Mouse (Mus musculus) neural tube, embryonic 10.5 days (tissue): ENCODE results near the gene Srsf5.

Source experiments
- DNase-seq: peaks from one replicate; pipeline ENCODE4 v3.0.0-alpha.2; 2017; ENCODE audit warnings: low spot score; ENCODE audit errors: extremely low spot score

Srsf5 gene

GRCm38 (mm10) chr12:80997652-80998051 lies 52.3 kb downstream of the Srsf5 start:
- no peak for DNase-seq

- peak; percentile 64 for DNase-seq
Observed at GRCm38 (mm10) chr12:80998528-80999221, 53.4 kb downstream of the Srsf5 start.
